Mouse (Mus musculus) neural tube, embryonic 12.5 days (tissue): ENCODE measurements around the gene Ube2l3. TPM values are rescaled to one million over a fixed set of nuclear protein-coding genes. Genes with fewer than 3 reads are reported as not detected.
A peak's percentile ranks its signal among the peaks of the same experiment; 100 is the strongest.

Source experiments
- ATAC-seq: fragments of 200-750 bp; cut with Nextera tagmentation; 2 replicates; pipeline ENCODE4 v1.8.0; 2017; ENCODE audit warnings: low read depth, mild to moderate bottlenecking, moderate TSS enrichment, moderate library complexity; ENCODE audit not compliant: low FRiP score
- H3K27ac ChIP-seq: fragments of 300-500 bp; sonication (generic); 2 replicates; pipeline ENCODE4 v1.5.1; 2016
- H3K27me3 ChIP-seq: fragments of 300-500 bp; sonication (generic); replicated peaks from 2 replicates; pipeline ENCODE4 v1.6.1; 2016; ENCODE audit warnings: mild to moderate bottlenecking
- H3K36me3 ChIP-seq: fragments of 300-500 bp; sonication (generic); 2 replicates; pipeline ENCODE4 v1.6.1; 2016; ENCODE audit warnings: mild to moderate bottlenecking
- H3K4me1 ChIP-seq: fragments of 300-500 bp; sonication (generic); 2 replicates; pipeline ENCODE4 v1.6.1; 2016
- H3K4me2 ChIP-seq: fragments of 300-500 bp; sonication (generic); replicated peaks from 2 replicates; pipeline ENCODE4 v1.6.1; 2016; ENCODE audit warnings: mild to moderate bottlenecking
- H3K4me3 ChIP-seq: fragments of 300-500 bp; sonication (generic); 2 replicates; pipeline ENCODE4 v1.5.1; 2016
- H3K9ac ChIP-seq: fragments of 300-500 bp; sonication (generic); 2 replicates; pipeline ENCODE4 v1.6.1; 2016; ENCODE audit warnings: mild to moderate bottlenecking
- H3K9me3 ChIP-seq: fragments of 300-500 bp; sonication (generic); 2 replicates; pipeline ENCODE4 v1.6.1; 2016; ENCODE audit warnings: mild to moderate bottlenecking
- WGBS: fragments of 180-500 bp; shearing (Covaris S2); methylation state at CpG from one replicate; pipeline ENCODE4 v1.1.7; 2016; 5-methylcytosine and 5-hydroxymethylcytosine counted together
- polyA plus RNA-seq: library from polyadenylated mRNA; unstranded; fragments of >200 nt; fragmentation: Nextera tagmentation; extraction: Ambion mirVana; gene quantifications from 2 replicates; pipeline ENCODE4 v1.2.1, GENCODE M21; 2016

The Ube2l3 gene
- polyA plus RNA-seq, 1 experiment from 2014 or later, result 364 TPM

GRCm38 (mm10) chr16:17204990-17205389 lies 2.5 kb upstream of the Ube2l3 start:
- H3K4me2 ChIP-seq, result no peak overlapping the region
- no peak overlapping the region for H3K4me3 ChIP-seq
- H3K36me3 ChIP-seq, result no peaks in the 10 kb centered on the region
- peaks cover 15% of the 10 kb centered on the region for H3K4me1 ChIP-seq
- H3K9ac ChIP-seq, result no peak overlapping the region
- H3K9me3 ChIP-seq, result no peaks in the 10 kb centered on the region
- 5% methylated on average over 6 of the region's 6 CpGs for WGBS
- H3K27ac ChIP-seq, result no peak overlapping the region
- peaks cover 3% of the 10 kb centered on the region; the same call in 1 of the 2 replicates for H3K27me3 ChIP-seq
- no peak for ATAC-seq

GRCm38 (mm10) chr16:17201977-17202376 lies 472 bp downstream of the Ube2l3 start:
- no peak overlapping the region for H3K4me2 ChIP-seq
- no peaks in the 10 kb centered on the region for H3K9me3 ChIP-seq
- H3K4me3 ChIP-seq, result no peak overlapping the region
- no peaks in the 10 kb centered on the region for H3K36me3 ChIP-seq
- H3K4me1 ChIP-seq, result peaks cover 15% of the 10 kb centered on the region
- peaks cover 3% of the 10 kb centered on the region; the same call in 1 of the 2 replicates for H3K27me3 ChIP-seq
- 74% methylated on average over 2 of the region's 2 CpGs for WGBS
- no peak overlapping the region for H3K27ac ChIP-seq
- 0 out of 2 replicates have a peak, but pooled peaks have one; percentile 10 for ATAC-seq
- no peak overlapping the region for H3K9ac ChIP-seq

- Histone ChIP-seq H3K4me2 (peak overlapping the region; percentile 76), H3K4me3 (peak overlapping the region; percentile 100), H3K36me3 (no peaks in the 10 kb centered on the region), H3K27me3 (no peaks in the 10 kb centered on the region), H3K4me1 (peaks cover 15% of the 10 kb centered on the region), H3K9ac (peak overlapping the region; percentile 99), H3K27ac (peak overlapping the region; percentile 66; the same call in 1 of the 2 replicates), H3K9me3 (no peaks in the 10 kb centered on the region)
- under 1% methylated on average over 71 of the region's 72 CpGs for WGBS
- peak; percentile 86 for ATAC-seq
Measured at GRCm38 (mm10) chr16:17200953-17201707, 1.3 kb downstream of the Ube2l3 start.

GRCm38 (mm10) chr16:17200121-17200952 lies 2.1 kb downstream of the Ube2l3 start:
- peak overlapping the region; percentile 76 for H3K4me2 ChIP-seq
- H3K9me3 ChIP-seq, result no peaks in the 10 kb centered on the region
- no peaks in the 10 kb centered on the region for H3K27me3 ChIP-seq
- H3K36me3 ChIP-seq, result no peaks in the 10 kb centered on the region
- peak; percentile 19; the same call in 1 of the 2 replicates for ATAC-seq
- 9% methylated on average over 24 of the region's 24 CpGs for WGBS
- H3K4me1 ChIP-seq, result peaks cover 15% of the 10 kb centered on the region
- peak overlapping the region; percentile 99 for H3K9ac ChIP-seq
- no peak overlapping the region; the same call in 1 of the 2 replicates for H3K27ac ChIP-seq
- H3K4me3 ChIP-seq, result peak overlapping the region; percentile 100

- 96% methylated on average over 4 of the region's 4 CpGs for WGBS
- ATAC-seq, result no peak
- H3K27me3 ChIP-seq, result no peaks in the 10 kb centered on the region
- H3K27ac ChIP-seq, result no peak overlapping the region
- no peak overlapping the region for H3K4me3 ChIP-seq
- no peaks in the 10 kb centered on the region for H3K9me3 ChIP-seq
- H3K9ac ChIP-seq, result no peak overlapping the region
- H3K4me2 ChIP-seq, result no peak overlapping the region
- no peaks in the 10 kb centered on the region for H3K36me3 ChIP-seq
- H3K4me1 ChIP-seq, result no peaks in the 10 kb centered on the region
Measured at GRCm38 (mm10) chr16:17193823-17194222, 8.6 kb downstream of the Ube2l3 start.

- no peaks in the 10 kb centered on the region for H3K4me1 ChIP-seq
- no peak overlapping the region for H3K9ac ChIP-seq
- peaks cover 9% of the 10 kb centered on the region for H3K36me3 ChIP-seq
- H3K9me3 ChIP-seq, result no peaks in the 10 kb centered on the region
- no peak overlapping the region for H3K27ac ChIP-seq
- no peak overlapping the region for H3K4me2 ChIP-seq
- ATAC-seq, result no peak
- no peaks in the 10 kb centered on the region for H3K27me3 ChIP-seq
- H3K4me3 ChIP-seq, result no peak overlapping the region
Measured at GRCm38 (mm10) chr16:17185475-17185874, 17.0 kb downstream of the Ube2l3 start.

GRCm38 (mm10) chr16:17183003-17183402 lies 19.4 kb downstream of the Ube2l3 start:
- no peak overlapping the region for H3K9ac ChIP-seq
- no peaks in the 10 kb centered on the region for H3K9me3 ChIP-seq
- ATAC-seq, result no peak
- 94% methylated on average over 3 of the region's 3 CpGs for WGBS
- H3K36me3 ChIP-seq, result peaks cover 9% of the 10 kb centered on the region
- no peak overlapping the region for H3K4me3 ChIP-seq
- H3K4me2 ChIP-seq, result no peak overlapping the region
- H3K27me3 ChIP-seq, result no peaks in the 10 kb centered on the region
- no peaks in the 10 kb centered on the region for H3K4me1 ChIP-seq
- no peak overlapping the region for H3K27ac ChIP-seq

- H3K4me3 ChIP-seq, result no peak overlapping the region
- no peaks in the 10 kb centered on the region for H3K9me3 ChIP-seq
- no peak overlapping the region for H3K9ac ChIP-seq
- H3K27ac ChIP-seq, result no peak overlapping the region
- WGBS, result 89% methylated on average over 2 of the region's 2 CpGs
- peaks cover 9% of the 10 kb centered on the region for H3K36me3 ChIP-seq
- H3K4me1 ChIP-seq, result no peaks in the 10 kb centered on the region
- no peak for ATAC-seq
- H3K4me2 ChIP-seq, result no peak overlapping the region
- H3K27me3 ChIP-seq, result no peaks in the 10 kb centered on the region
Measured at GRCm38 (mm10) chr16:17182136-17182535, 20.3 kb downstream of the Ube2l3 start.

- 90% methylated on average over 4 of the region's 4 CpGs for WGBS
- no peak for ATAC-seq
- no peak overlapping the region for H3K4me3 ChIP-seq
Measured at GRCm38 (mm10) chr16:17181382-17181781, 21.1 kb downstream of the Ube2l3 start.

GRCm38 (mm10) chr16:17179706-17180105 lies 22.7 kb downstream of the Ube2l3 start:
- Histone ChIP-seq H3K27ac (no peak overlapping the region), H3K9ac (no peak overlapping the region), H3K4me3 (no peak overlapping the region), H3K36me3 (peaks cover 13% of the 10 kb centered on the region), H3K27me3 (no peaks in the 10 kb centered on the region), H3K4me1 (no peaks in the 10 kb centered on the region), H3K9me3 (no peaks in the 10 kb centered on the region), H3K4me2 (no peak overlapping the region)
- ATAC-seq, result no peak
- 95% methylated on average over 3 of the region's 3 CpGs for WGBS

More at GRCm38 (mm10) chr16:17181382-17181781, 21.1 kb downstream of the Ube2l3 start:
- Histone ChIP-seq H3K36me3 (peaks cover 5% of the 10 kb centered on the region), H3K27ac (no peak overlapping the region), H3K4me2 (no peak overlapping the region), H3K4me1 (no peaks in the 10 kb centered on the region), H3K9ac (no peak overlapping the region), H3K27me3 (no peaks in the 10 kb centered on the region), H3K9me3 (no peaks in the 10 kb centered on the region)

GRCm38 (mm10) chr16:17177623-17178170 lies 24.8 kb downstream of the Ube2l3 start:
- Histone ChIP-seq H3K27me3 (no peaks in the 10 kb centered on the region), H3K9ac (no peak overlapping the region), H3K4me3 (no peak overlapping the region), H3K4me2 (no peak overlapping the region), H3K36me3 (peaks cover 27% of the 10 kb centered on the region), H3K27ac (no peak overlapping the region), H3K9me3 (no peaks in the 10 kb centered on the region), H3K4me1 (no peaks in the 10 kb centered on the region)
- ATAC-seq, result no peak
- 100% methylated on average over 1 of the region's 1 CpGs for WGBS

- 91% methylated on average over 2 of the region's 2 CpGs for WGBS
- no peak overlapping the region for H3K9ac ChIP-seq
Measured at GRCm38 (mm10) chr16:17175765-17176164, 26.7 kb downstream of the Ube2l3 start.

More at GRCm38 (mm10) chr16:17175765-17176164, 26.7 kb downstream of the Ube2l3 start:
- ATAC-seq, result no peak
- no peak overlapping the region for H3K27ac ChIP-seq
- no peaks in the 10 kb centered on the region for H3K4me1 ChIP-seq
- H3K9me3 ChIP-seq, result no peaks in the 10 kb centered on the region
- H3K4me3 ChIP-seq, result no peak overlapping the region
- H3K4me2 ChIP-seq, result no peak overlapping the region
- H3K36me3 ChIP-seq, result peaks cover 40% of the 10 kb centered on the region
- H3K27me3 ChIP-seq, result no peaks in the 10 kb centered on the region
